Mouse (Mus musculus) neural tube, embryonic 13.5 days (tissue): ENCODE measurements around the gene Gm1604a. TPM values are rescaled to one million over a fixed set of nuclear protein-coding genes. Genes with fewer than 3 reads are reported as not detected.
A peak's percentile ranks its signal among the peaks of the same experiment; 100 is the strongest.
"Not testable (repeated sequence)": the region's sequence is repeated elsewhere in the genome, so short reads cannot be mapped to it uniquely, and the experiment has no call there.

Experiments used
- ATAC-seq: fragments of 200-750 bp; cut with Nextera tagmentation; 2 replicates; pipeline ENCODE4 v1.8.0; 2017; ENCODE audit warnings: low read depth, mild to moderate bottlenecking, moderate TSS enrichment, moderate library complexity
- H3K27ac ChIP-seq: fragments of 300-500 bp; sonication (generic); replicated peaks from 2 replicates; pipeline ENCODE4 v1.5.1; 2015; ENCODE audit warnings: moderate library complexity, mild to moderate bottlenecking, inconsistent platforms
- H3K27me3 ChIP-seq: fragments of 300-500 bp; sonication (generic); 2 replicates; pipeline ENCODE4 v1.6.1; 2015; ENCODE audit warnings: mild to moderate bottlenecking, inconsistent platforms
- H3K36me3 ChIP-seq: fragments of 300-500 bp; sonication (generic); 2 replicates; pipeline ENCODE4 v1.6.1; 2015; ENCODE audit warnings: mild to moderate bottlenecking, inconsistent platforms
- H3K4me1 ChIP-seq: fragments of 300-500 bp; sonication (generic); replicated peaks from 2 replicates; pipeline ENCODE4 v1.6.1; 2015; ENCODE audit warnings: inconsistent platforms
- H3K4me2 ChIP-seq: fragments of 300-500 bp; sonication (generic); 2 replicates; pipeline ENCODE4 v1.6.1; 2015; ENCODE audit warnings: inconsistent platforms, mild to moderate bottlenecking, moderate library complexity
- H3K4me3 ChIP-seq: fragments of 300-500 bp; sonication (generic); 2 replicates; pipeline ENCODE4 v1.5.1; 2015; ENCODE audit warnings: mild to moderate bottlenecking, inconsistent platforms
- H3K9ac ChIP-seq: fragments of 300-500 bp; sonication (generic); 2 replicates; pipeline ENCODE4 v1.6.1; 2015; ENCODE audit warnings: moderate library complexity, mild to moderate bottlenecking, inconsistent platforms
- H3K9me3 ChIP-seq: fragments of 300-500 bp; sonication (generic); 2 replicates; pipeline ENCODE4 v1.6.1; 2016; ENCODE audit warnings: inconsistent platforms
- WGBS: fragments of 180-500 bp; shearing (Covaris S2); methylation state at CpG from one replicate; pipeline ENCODE4 v1.1.7; 2015; 5-methylcytosine and 5-hydroxymethylcytosine counted together
- polyA plus RNA-seq: library from polyadenylated mRNA; unstranded; fragments of >200 nt; fragmentation: Nextera tagmentation; extraction: Ambion mirVana; gene quantifications from 2 replicates; pipeline ENCODE4 v1.2.1, GENCODE M21; 2015

Gene Gm1604a
- polyA plus RNA-seq = not detected in 2 replicates

- not testable (repeated sequence) for H3K4me3 ChIP-seq, H3K27me3 ChIP-seq, H3K4me1 ChIP-seq, H3K36me3 ChIP-seq, H3K9ac ChIP-seq, H3K27ac ChIP-seq, H3K9me3 ChIP-seq, H3K4me2 ChIP-seq
- 9% methylated on average over 4 of the region's 14 CpGs for whole genome bisulfite sequencing
- ATAC-seq = peak; percentile 87
Measured at GRCm38 (mm10) chr17:7025257-7025656, at the start of gene Gm1604a. TSS of gene Gm1604a (plus strand) at chr17:7025568.

- H3K9ac ChIP-seq = peak within 1 kb of the TSS; percentile 71
- peak within 1 kb of the TSS; percentile 61 for H3K4me2 ChIP-seq
- H3K4me1 ChIP-seq, H3K36me3 ChIP-seq, H3K9me3 ChIP-seq, H3K27me3 ChIP-seq, H3K27ac ChIP-seq: not testable (repeated sequence)
- H3K4me3 ChIP-seq = peak within 1 kb of the TSS; percentile 51
- 1% methylated on average over 57 of the region's 68 CpGs for WGBS
- peak; percentile 97 for ATAC-seq
Measured at GRCm38 (mm10) chr17:6978287-6979248, 46.8 kb upstream of the Gm1604a start, which contains the start of gene Gm49721. TSS of gene Gm49721 (plus strand) at chr17:6978904.

GRCm38 (mm10) chr17:6979380-6979779 is 46.0 kb upstream of the Gm1604a start:
- whole genome bisulfite sequencing = 33% methylated on average over 5 of the region's 5 CpGs
- Histone ChIP-seq H3K9ac (peak overlapping the region; percentile 71; the same call in 1 of the 2 replicates), H3K4me2 (peak overlapping the region; percentile 61), H3K4me3 (peak overlapping the region; percentile 51)
- H3K27me3 ChIP-seq, H3K4me1 ChIP-seq, H3K27ac ChIP-seq, H3K9me3 ChIP-seq, H3K36me3 ChIP-seq: not testable (repeated sequence)
- ATAC-seq = peak; percentile 8; the same call in 1 of the 2 replicates

GRCm38 (mm10) chr17:6980144-6980543 is 45.2 kb upstream of the Gm1604a start:
- not testable (repeated sequence) for H3K36me3 ChIP-seq, H3K27me3 ChIP-seq, H3K27ac ChIP-seq, H3K9ac ChIP-seq, H3K4me1 ChIP-seq, ATAC-seq, H3K9me3 ChIP-seq, H3K4me3 ChIP-seq, H3K4me2 ChIP-seq
- WGBS = 93% methylated on average over 5 of the region's 8 CpGs

- H3K4me2 ChIP-seq, H3K36me3 ChIP-seq, H3K27ac ChIP-seq, H3K27me3 ChIP-seq, H3K9me3 ChIP-seq, H3K9ac ChIP-seq, ATAC-seq, H3K4me1 ChIP-seq, H3K4me3 ChIP-seq: not testable (repeated sequence)
- WGBS = 98% methylated on average over 1 of the region's 1 CpGs
Measured at GRCm38 (mm10) chr17:6986118-6986517, 39.2 kb upstream of the Gm1604a start.

- WGBS = no CpG with 5 or more reads among the region's 6 CpGs
- not testable (repeated sequence) for H3K9me3 ChIP-seq, ATAC-seq
Measured at GRCm38 (mm10) chr17:6995504-6995903, 29.9 kb upstream of the Gm1604a start.

GRCm38 (mm10) chr17:6996826-6997225 is 28.5 kb upstream of the Gm1604a start:
- not testable (repeated sequence) for H3K4me3 ChIP-seq, H3K9me3 ChIP-seq, H3K36me3 ChIP-seq, H3K27me3 ChIP-seq, H3K4me1 ChIP-seq, H3K27ac ChIP-seq, ATAC-seq, H3K9ac ChIP-seq, H3K4me2 ChIP-seq
- WGBS = 91% methylated on average over 8 of the region's 8 CpGs

More at GRCm38 (mm10) chr17:6995504-6995903, 29.9 kb upstream of the Gm1604a start:
- not testable (repeated sequence) for H3K9ac ChIP-seq, H3K36me3 ChIP-seq, H3K4me3 ChIP-seq, H3K27ac ChIP-seq, H3K4me2 ChIP-seq, H3K4me1 ChIP-seq, H3K27me3 ChIP-seq

GRCm38 (mm10) chr17:6997778-6998490 is 27.4 kb upstream of the Gm1604a start:
- H3K4me2 ChIP-seq, H3K4me1 ChIP-seq, ATAC-seq, H3K9me3 ChIP-seq, H3K27ac ChIP-seq, H3K36me3 ChIP-seq, H3K27me3 ChIP-seq, H3K4me3 ChIP-seq, H3K9ac ChIP-seq: not testable (repeated sequence)
- 88% methylated on average over 1 of the region's 7 CpGs for WGBS

- not testable (repeated sequence) for H3K4me1 ChIP-seq, H3K27me3 ChIP-seq, H3K4me2 ChIP-seq, H3K9ac ChIP-seq, H3K4me3 ChIP-seq, ATAC-seq, H3K27ac ChIP-seq, H3K9me3 ChIP-seq, H3K36me3 ChIP-seq
- WGBS = 84% methylated on average over 9 of the region's 12 CpGs
Measured at GRCm38 (mm10) chr17:7001790-7002585, 23.4 kb upstream of the Gm1604a start.

GRCm38 (mm10) chr17:7003392-7003791 is 22.0 kb upstream of the Gm1604a start:
- H3K27ac ChIP-seq, H3K36me3 ChIP-seq, H3K9ac ChIP-seq, H3K4me3 ChIP-seq, H3K4me2 ChIP-seq, H3K27me3 ChIP-seq, H3K4me1 ChIP-seq, ATAC-seq, H3K9me3 ChIP-seq: not testable (repeated sequence)
- WGBS = no CpG with 5 or more reads among the region's 3 CpGs

- H3K4me3 ChIP-seq, ATAC-seq, H3K36me3 ChIP-seq, H3K9me3 ChIP-seq, H3K27me3 ChIP-seq, H3K9ac ChIP-seq, H3K4me2 ChIP-seq, H3K4me1 ChIP-seq, H3K27ac ChIP-seq: not testable (repeated sequence)
- 71% methylated on average over 4 of the region's 4 CpGs for WGBS
Measured at GRCm38 (mm10) chr17:7005646-7006045, 19.7 kb upstream of the Gm1604a start.

GRCm38 (mm10) chr17:7008885-7009284 is 16.5 kb upstream of the Gm1604a start:
- not testable (repeated sequence) for H3K4me3 ChIP-seq, H3K4me2 ChIP-seq, H3K36me3 ChIP-seq, H3K27me3 ChIP-seq, H3K9ac ChIP-seq, H3K9me3 ChIP-seq, ATAC-seq, H3K4me1 ChIP-seq, H3K27ac ChIP-seq
